Mouse (Mus musculus): ENCODE data around the gene Zc3h7b. TPM values are rescaled to one million over a fixed set of nuclear protein-coding genes. Genes with fewer than 3 reads are reported as not detected.

Zc3h7b gene
- polyA plus RNA-seq, 1 experiment from 2014 or later: 57.5 TPM

- WGBS: 93% methylated on average over 11 of the region's 11 CpGs
- H3K4me3 ChIP-seq: no peak overlapping the region
- H3K27me3 ChIP-seq (ENCODE audit: low read depth, poor library complexity, severe bottlenecking): no peaks in the 10 kb centered on the region
- H3K9me3 ChIP-seq (replicated peaks): no peaks in the 10 kb centered on the region
- H3K4me1 ChIP-seq: peaks cover 11% of the 10 kb centered on the region; the same call in 1 of the 2 replicates
- peaks cover 100% of the 10 kb centered on the region for H3K36me3 ChIP-seq
- no peak for DNase-seq (ENCODE audit: low spot score)
- no peak overlapping the region for H3K27ac ChIP-seq
These were observed 32.0 kb downstream of the Zc3h7b start for GRCm38 (mm10) chr15:81776631-81777422.

GRCm38 (mm10) chr15:81781816-81782215, 37.0 kb downstream of the Zc3h7b start:
- Histone ChIP-seq H3K36me3 (peaks cover 99% of the 10 kb centered on the region), H3K27ac (no peak overlapping the region), H3K4me3 (no peak overlapping the region), H3K4me1 (no peaks in the 10 kb centered on the region; the same call in 1 of the 2 replicates), H3K9me3 (replicated peaks) (no peaks in the 10 kb centered on the region), H3K27me3 (ENCODE audit: low read depth, poor library complexity, severe bottlenecking) (no peaks in the 10 kb centered on the region)
- WGBS: 88% methylated on average over 7 of the region's 7 CpGs
- DNase-seq (ENCODE audit: low spot score): no peak

GRCm38 (mm10) chr15:81784762-81785161, 39.9 kb downstream of the Zc3h7b start:
- WGBS: 72% methylated on average over 5 of the region's 5 CpGs
- H3K27me3 ChIP-seq (ENCODE audit: low read depth, poor library complexity, severe bottlenecking): no peaks in the 10 kb centered on the region
- H3K27ac ChIP-seq: 0 out of 2 replicates have a peak overlapping the region, but pooled peaks have one; percentile 1
- H3K36me3 ChIP-seq: peaks cover 99% of the 10 kb centered on the region
- H3K4me1 ChIP-seq: no peaks in the 10 kb centered on the region; the same call in 1 of the 2 replicates
- H3K4me3 ChIP-seq: no peak overlapping the region
- no peak for DNase-seq (ENCODE audit: low spot score)
- no peaks in the 10 kb centered on the region for H3K9me3 ChIP-seq (replicated peaks)

- Histone ChIP-seq H3K36me3 (peaks cover 99% of the 10 kb centered on the region), H3K27ac (no peak overlapping the region), H3K27me3 (ENCODE audit: low read depth, poor library complexity, severe bottlenecking) (no peaks in the 10 kb centered on the region), H3K4me3 (no peak overlapping the region), H3K9me3 (replicated peaks) (no peaks in the 10 kb centered on the region), H3K4me1 (no peaks in the 10 kb centered on the region; the same call in 1 of the 2 replicates)
- no peak for DNase-seq (ENCODE audit: low spot score)
- WGBS: 93% methylated on average over 8 of the region's 8 CpGs
These were observed 40.8 kb downstream of the Zc3h7b start for GRCm38 (mm10) chr15:81785701-81786100.

GRCm38 (mm10) chr15:81787525-81787924, 42.7 kb downstream of the Zc3h7b start:
- Histone ChIP-seq H3K4me1 (no peaks in the 10 kb centered on the region; the same call in 1 of the 2 replicates), H3K9me3 (replicated peaks) (no peaks in the 10 kb centered on the region), H3K4me3 (no peak overlapping the region), H3K27me3 (ENCODE audit: low read depth, poor library complexity, severe bottlenecking) (no peaks in the 10 kb centered on the region), H3K27ac (no peak overlapping the region), H3K36me3 (peaks cover 99% of the 10 kb centered on the region)
- 94% methylated on average over 13 of the region's 13 CpGs for WGBS
- DNase-seq (ENCODE audit: low spot score): no peak

GRCm38 (mm10) chr15:81792444-81792843, 47.6 kb downstream of the Zc3h7b start:
- H3K27ac ChIP-seq: no peak overlapping the region
- no peaks in the 10 kb centered on the region for H3K9me3 ChIP-seq (replicated peaks)
- peaks cover 89% of the 10 kb centered on the region for H3K36me3 ChIP-seq
- no peak for DNase-seq (ENCODE audit: low spot score)
- no peak overlapping the region for H3K4me3 ChIP-seq
- H3K27me3 ChIP-seq (ENCODE audit: low read depth, poor library complexity, severe bottlenecking): no peaks in the 10 kb centered on the region
- no peaks in the 10 kb centered on the region for H3K4me1 ChIP-seq
- 95% methylated on average over 9 of the region's 9 CpGs for WGBS

- Histone ChIP-seq H3K36me3 (peaks cover 54% of the 10 kb centered on the region), H3K9me3 (replicated peaks) (no peaks in the 10 kb centered on the region), H3K4me3 (no peak overlapping the region), H3K27ac (no peak overlapping the region), H3K27me3 (ENCODE audit: low read depth, poor library complexity, severe bottlenecking) (no peaks in the 10 kb centered on the region), H3K4me1 (no peaks in the 10 kb centered on the region)
- WGBS: 87% methylated on average over 3 of the region's 3 CpGs
- no peak for DNase-seq (ENCODE audit: low spot score)
These were observed 51.4 kb downstream of the Zc3h7b start for GRCm38 (mm10) chr15:81796228-81796627.

- Histone ChIP-seq H3K36me3 (peaks cover 38% of the 10 kb centered on the region), H3K4me3 (no peak overlapping the region), H3K9me3 (replicated peaks) (no peaks in the 10 kb centered on the region), H3K4me1 (peaks cover 10% of the 10 kb centered on the region), H3K27ac (no peak overlapping the region), H3K27me3 (ENCODE audit: low read depth, poor library complexity, severe bottlenecking) (no peaks in the 10 kb centered on the region)
- DNase-seq (ENCODE audit: low spot score): no peak
- WGBS: 88% methylated on average over 6 of the region's 6 CpGs
These were observed 53.0 kb downstream of the Zc3h7b start for GRCm38 (mm10) chr15:81797861-81798260.

GRCm38 (mm10) chr15:81798421-81798820, 53.6 kb downstream of the Zc3h7b start:
- Histone ChIP-seq H3K36me3 (peaks cover 32% of the 10 kb centered on the region), H3K27me3 (ENCODE audit: low read depth, poor library complexity, severe bottlenecking) (no peaks in the 10 kb centered on the region), H3K9me3 (replicated peaks) (no peaks in the 10 kb centered on the region), H3K4me1 (peaks cover 15% of the 10 kb centered on the region), H3K4me3 (no peak overlapping the region), H3K27ac (no peak overlapping the region)
- no peak for DNase-seq (ENCODE audit: low spot score)
- 90% methylated on average over 4 of the region's 4 CpGs for WGBS

GRCm38 (mm10) chr15:81800391-81800790, 55.5 kb downstream of the Zc3h7b start:
- 76% methylated on average over 3 of the region's 3 CpGs for WGBS
- H3K36me3 ChIP-seq: peaks cover 13% of the 10 kb centered on the region
- H3K4me1 ChIP-seq: peaks cover 19% of the 10 kb centered on the region
- no peak overlapping the region for H3K27ac ChIP-seq
- no peak overlapping the region for H3K4me3 ChIP-seq
- no peak for DNase-seq (ENCODE audit: low spot score)
- H3K27me3 ChIP-seq (ENCODE audit: low read depth, poor library complexity, severe bottlenecking): 0 out of 2 replicates have a peak, but pooled peaks cover 3% of the 10 kb centered on the region
- no peaks in the 10 kb centered on the region for H3K9me3 ChIP-seq (replicated peaks)

GRCm38 (mm10) chr15:81802001-81802890, 57.4 kb downstream of the Zc3h7b start, which contains the start of gene Tef:
TSS of gene Tef (plus strand) at chr15:81802421.
- H3K27ac ChIP-seq: peak within 1 kb of the TSS; percentile 42; the same call in 1 of the 2 replicates
- peak within 1 kb of the TSS; percentile 40 for H3K4me3 ChIP-seq
- 31% methylated on average over 19 of the region's 19 CpGs for WGBS
- peaks cover 24% of the 10 kb centered on the region for H3K4me1 ChIP-seq
- no peaks in the 10 kb centered on the region for H3K9me3 ChIP-seq (replicated peaks)
- DNase-seq (ENCODE audit: low spot score): peak; percentile 86
- 0 out of 2 replicates have a peak, but pooled peaks cover 2% of the 10 kb centered on the region for H3K36me3 ChIP-seq
- H3K27me3 ChIP-seq (ENCODE audit: low read depth, poor library complexity, severe bottlenecking): 0 out of 2 replicates have a peak, but pooled peaks cover 3% of the 10 kb centered on the region

- Histone ChIP-seq H3K36me3 (0 out of 2 replicates have a peak, but pooled peaks cover 2% of the 10 kb centered on the region), H3K27me3 (ENCODE audit: low read depth, poor library complexity, severe bottlenecking) (0 out of 2 replicates have a peak, but pooled peaks cover 6% of the 10 kb centered on the region), H3K27ac (peak overlapping the region; percentile 42; the same call in 1 of the 2 replicates), H3K9me3 (replicated peaks) (no peaks in the 10 kb centered on the region), H3K4me3 (peak overlapping the region; percentile 40), H3K4me1 (peaks cover 24% of the 10 kb centered on the region)
- DNase-seq (ENCODE audit: low spot score): no peak
- WGBS: 17% methylated on average over 8 of the region's 8 CpGs
These were observed 58.1 kb downstream of the Zc3h7b start for GRCm38 (mm10) chr15:81802941-81803351.
